Mouse (Mus musculus) hindbrain, postnatal 0 days (tissue): Measurements from ENCODE around the gene Hba-a1. TPM values are rescaled to one million over a fixed set of nuclear protein-coding genes. Genes with fewer than 3 reads are reported as not detected.

Experiments used
- ATAC-seq: fragments of 200-750 bp; cut with Nextera tagmentation; 2 replicates; pipeline ENCODE4 v1.8.0; 2017; ENCODE audit warnings: mild to moderate bottlenecking, moderate TSS enrichment, moderate library complexity
- DNase-seq: peaks from one replicate; pipeline ENCODE4 v3.0.0-alpha.2; 2015; ENCODE audit warnings: low spot score
- H3K27ac ChIP-seq: fragments of 300-500 bp; sonication (generic); 2 replicates; pipeline ENCODE4 v1.5.1; 2014; ENCODE audit warnings: mild to moderate bottlenecking
- H3K27me3 ChIP-seq: fragments of 300-500 bp; sonication (generic); 2 replicates; pipeline ENCODE4 v1.6.1; 2014; ENCODE audit warnings: low read length, mixed read lengths; ENCODE audit not compliant: insufficient read depth
- H3K36me3 ChIP-seq: fragments of 300-500 bp; sonication (generic); 2 replicates; pipeline ENCODE4 v1.6.1; 2014; ENCODE audit warnings: low read length, mixed read lengths; ENCODE audit not compliant: insufficient read depth
- H3K4me1 ChIP-seq: fragments of 300-500 bp; sonication (generic); 2 replicates; pipeline ENCODE4 v1.6.1; 2014; ENCODE audit warnings: antibody characterized with exemption, low read length, mixed read lengths; ENCODE audit not compliant: insufficient read depth
- H3K4me2 ChIP-seq: fragments of 300-500 bp; sonication (generic); 2 replicates; pipeline ENCODE4 v1.6.1; 2014; ENCODE audit warnings: low read depth, mild to moderate bottlenecking, low read length, moderate library complexity, mixed read lengths
- H3K4me3 ChIP-seq: fragments of 300-500 bp; sonication (generic); 2 replicates; pipeline ENCODE4 v1.5.1; 2014; ENCODE audit warnings: low read length
- H3K9ac ChIP-seq: fragments of 300-500 bp; sonication (generic); replicated peaks from 2 replicates; pipeline ENCODE4 v1.6.1; 2014; ENCODE audit warnings: mild to moderate bottlenecking, low read length, moderate library complexity, mixed read lengths
- H3K9me3 ChIP-seq: fragments of 300-500 bp; sonication (generic); 2 replicates; pipeline ENCODE4 v1.6.1; 2016; ENCODE audit warnings: low read length, mixed read lengths
- CTCF ChIP-seq: IDR thresholded peaks from 2 replicates; pipeline ENCODE4 v1.5.1; 2016; ENCODE audit warnings: antibody characterized with exemption, control low read depth, low read depth
- WGBS: fragments of 180-500 bp; shearing (Covaris S2); extraction: QIAGEN DNeasy Blood & Tissue Kit; methylation state at CpG from one replicate; pipeline ENCODE4 v1.1.7; 2014; 5-methylcytosine and 5-hydroxymethylcytosine counted together
- polyA plus RNA-seq: library from polyadenylated mRNA; unstranded; fragments of >200 nt; fragmentation: Nextera tagmentation; extraction: Ambion mirVana; gene quantifications from 2 replicates; pipeline ENCODE4 v1.2.1, GENCODE M21; 2015
- total RNA-seq: library from RNA; depleted of rRNA; stranded (reverse); fragments of >200 nt; gene quantifications from 2 replicates; pipeline ENCODE4 v1.2.3, GENCODE M21; 2014

Gene Hba-a1
- total and polyA plus RNA-seq, 2 experiments from 2014 or later, result 659 to 992 TPM

- Histone ChIP-seq H3K4me3 (no peak overlapping the region), H3K9me3 (no peaks in the 10 kb centered on the region), H3K27ac (no peak overlapping the region), H3K4me2 (no peak overlapping the region), H3K27me3 (no peaks in the 10 kb centered on the region), H3K4me1 (no peaks in the 10 kb centered on the region), H3K36me3 (peaks cover 9% of the 10 kb centered on the region; the same call in 1 of the 2 replicates), H3K9ac (no peak overlapping the region)
- no peak for ATAC-seq
- WGBS, result 94% methylated on average over 3 of the region's 3 CpGs
- DNase-seq, result no peak
- TF ChIP-seq CTCF, result no peak
Measured at GRCm38 (mm10) chr11:32256566-32256965, 26.7 kb upstream of the Hba-a1 start.

GRCm38 (mm10) chr11:32262674-32263415 lies 20.5 kb upstream of the Hba-a1 start:
- Histone ChIP-seq H3K4me3 (no peak overlapping the region), H3K9ac (no peak overlapping the region), H3K9me3 (no peaks in the 10 kb centered on the region), H3K4me2 (no peak overlapping the region), H3K36me3 (no peaks in the 10 kb centered on the region), H3K27me3 (no peaks in the 10 kb centered on the region), H3K27ac (no peak overlapping the region), H3K4me1 (peaks cover 5% of the 10 kb centered on the region)
- no peak for ATAC-seq
- no peak for DNase-seq
- WGBS, result 84% methylated on average over 10 of the region's 10 CpGs
- TF ChIP-seq CTCF, result no peak

GRCm38 (mm10) chr11:32265117-32265738 lies 18.1 kb upstream of the Hba-a1 start:
- Histone ChIP-seq H3K4me3 (no peak overlapping the region), H3K9me3 (no peaks in the 10 kb centered on the region), H3K9ac (no peak overlapping the region), H3K4me1 (peaks cover 8% of the 10 kb centered on the region), H3K27me3 (no peaks in the 10 kb centered on the region), H3K36me3 (no peaks in the 10 kb centered on the region), H3K4me2 (no peak overlapping the region), H3K27ac (no peak overlapping the region)
- DNase-seq (no peak), ATAC-seq (no peak)
- TF ChIP-seq CTCF, result no peak
- 95% methylated on average over 3 of the region's 3 CpGs for WGBS

GRCm38 (mm10) chr11:32266194-32266593 lies 17.1 kb upstream of the Hba-a1 start:
- Histone ChIP-seq H3K4me2 (no peak overlapping the region), H3K27ac (no peak overlapping the region), H3K36me3 (no peaks in the 10 kb centered on the region), H3K27me3 (no peaks in the 10 kb centered on the region), H3K4me3 (no peak overlapping the region), H3K4me1 (peaks cover 8% of the 10 kb centered on the region), H3K9me3 (no peaks in the 10 kb centered on the region), H3K9ac (no peak overlapping the region)
- 91% methylated on average over 6 of the region's 6 CpGs for WGBS
- ATAC-seq (no peak), DNase-seq (no peak)
- TF ChIP-seq CTCF, result no peak

- Histone ChIP-seq H3K4me2 (peak overlapping the region; percentile 77), H3K4me3 (peak overlapping the region; percentile 83), H3K4me1 (peaks cover 8% of the 10 kb centered on the region), H3K27me3 (no peaks in the 10 kb centered on the region), H3K36me3 (no peaks in the 10 kb centered on the region), H3K9ac (peak overlapping the region; percentile 96), H3K27ac (peak overlapping the region; percentile 95), H3K9me3 (no peaks in the 10 kb centered on the region)
- ATAC-seq (no peak), DNase-seq (no peak)
- TF ChIP-seq CTCF, result no peak
- WGBS, result 21% methylated on average over 6 of the region's 6 CpGs
Measured at GRCm38 (mm10) chr11:32266776-32267175, 16.5 kb upstream of the Hba-a1 start.

GRCm38 (mm10) chr11:32267188-32267884 lies 16.0 kb upstream of the Hba-a1 start, which contains the start of gene Nprl3:
Gene Nprl3 (minus strand): TSS chr11:32267707.
- peak within 1 kb of the TSS; percentile 83 for H3K4me3 ChIP-seq
- DNase-seq, result peak; percentile 98
- H3K27ac ChIP-seq, result peak within 1 kb of the TSS; percentile 95
- peak within 1 kb of the TSS; percentile 96 for H3K9ac ChIP-seq
- H3K36me3 ChIP-seq, result no peaks in the 10 kb centered on the region
- H3K9me3 ChIP-seq, result no peaks in the 10 kb centered on the region
- H3K4me2 ChIP-seq, result peak within 1 kb of the TSS; percentile 77
- H3K27me3 ChIP-seq, result no peaks in the 10 kb centered on the region
- ATAC-seq, result peak; percentile 99
- TF ChIP-seq CTCF, result no peak
- H3K4me1 ChIP-seq, result peaks cover 8% of the 10 kb centered on the region
- under 1% methylated on average over 54 of the region's 54 CpGs for WGBS
